Mouse (Mus musculus) gastrocnemius, postnatal 10 days (tissue): ENCODE results near the gene Arhgap1. TPM values are rescaled to one million over a fixed set of nuclear protein-coding genes. Genes with fewer than 3 reads are reported as not detected.

ENCODE experiments used
- DNase-seq: peaks from one replicate; pipeline ENCODE4 v3.0.0; 2021; ENCODE audit warnings: mixed read lengths
- total RNA-seq, 2 experiments: library from RNA; stranded (reverse); gene quantifications; 2 replicates each; pipeline ENCODE4 v1.2.3; 2021

Arhgap1 gene
- total RNA-seq, 2 experiments from 2014 or later: 23.6 to 28.1 TPM

- DNase-seq: no peak
Measured at GRCm38 (mm10) chr2:91696225-91696590, 46.5 kb downstream of the Arhgap1 start.

DNA sequence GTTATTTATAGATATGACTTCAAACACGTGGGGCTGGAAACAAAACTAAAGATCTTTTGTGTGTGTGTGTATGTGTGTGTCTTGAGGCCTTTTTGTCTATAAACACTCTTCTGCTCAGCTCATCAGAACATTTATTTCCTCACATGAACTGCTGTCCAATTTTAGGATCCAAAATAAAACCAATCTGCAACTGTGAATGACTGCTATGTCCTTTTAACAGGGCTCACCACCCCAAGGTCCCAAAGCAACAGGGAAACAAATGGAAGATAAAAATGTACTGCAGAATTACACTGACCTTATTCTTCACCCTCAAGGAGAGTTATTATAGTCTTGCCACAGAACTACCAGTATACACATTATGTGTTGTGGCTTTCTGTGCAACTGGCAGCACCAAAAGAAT, 49.6 kb downstream of the Arhgap1 start:
- no peak for DNase-seq

DNA sequence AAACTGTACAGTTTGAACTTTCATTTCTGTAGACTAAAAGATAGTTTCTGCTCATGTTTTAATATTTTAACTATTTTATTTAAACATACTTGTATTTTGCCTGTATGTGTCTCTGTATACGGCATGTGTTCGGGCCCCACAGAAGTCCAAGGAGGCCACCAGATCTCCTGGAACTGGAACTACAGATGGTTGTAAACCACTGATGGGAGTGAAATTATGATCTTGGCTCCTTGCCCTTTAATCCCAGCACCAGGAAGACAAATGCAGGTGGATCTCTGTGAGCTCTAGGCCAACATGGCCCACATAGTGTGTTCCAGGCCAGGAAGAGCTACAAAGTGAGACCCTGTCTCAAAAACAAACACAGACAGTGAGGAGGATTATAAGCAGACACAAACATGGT, 51.7 kb downstream of the Arhgap1 start:
- no peak for DNase-seq

DNA sequence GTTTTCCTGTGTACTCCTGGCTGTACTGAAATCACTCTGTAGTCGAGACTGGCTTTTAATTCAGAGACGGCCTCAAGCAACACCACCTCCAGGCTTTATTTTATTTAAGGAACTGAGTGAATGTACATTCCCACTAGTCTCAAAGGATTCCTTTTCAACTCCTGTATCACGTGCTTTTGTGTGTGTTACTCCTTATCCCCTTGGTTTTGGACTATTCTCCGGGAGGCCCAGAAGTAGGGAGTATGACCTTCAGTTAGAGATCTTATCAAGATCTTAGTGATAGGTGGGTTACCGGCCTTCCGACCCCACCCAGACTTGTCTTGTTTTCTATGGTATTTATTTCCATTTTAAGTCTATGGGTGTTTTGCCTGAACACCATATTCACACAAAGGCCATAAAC, 56.1 kb downstream of the Arhgap1 start:
- DNase-seq: no peak

GRCm38 (mm10) chr2:91706456-91706855, 56.8 kb downstream of the Arhgap1 start:
- no peak for DNase-seq

GRCm38 (mm10) chr2:91708361-91708760, 58.7 kb downstream of the Arhgap1 start:
- no peak for DNase-seq

DNA sequence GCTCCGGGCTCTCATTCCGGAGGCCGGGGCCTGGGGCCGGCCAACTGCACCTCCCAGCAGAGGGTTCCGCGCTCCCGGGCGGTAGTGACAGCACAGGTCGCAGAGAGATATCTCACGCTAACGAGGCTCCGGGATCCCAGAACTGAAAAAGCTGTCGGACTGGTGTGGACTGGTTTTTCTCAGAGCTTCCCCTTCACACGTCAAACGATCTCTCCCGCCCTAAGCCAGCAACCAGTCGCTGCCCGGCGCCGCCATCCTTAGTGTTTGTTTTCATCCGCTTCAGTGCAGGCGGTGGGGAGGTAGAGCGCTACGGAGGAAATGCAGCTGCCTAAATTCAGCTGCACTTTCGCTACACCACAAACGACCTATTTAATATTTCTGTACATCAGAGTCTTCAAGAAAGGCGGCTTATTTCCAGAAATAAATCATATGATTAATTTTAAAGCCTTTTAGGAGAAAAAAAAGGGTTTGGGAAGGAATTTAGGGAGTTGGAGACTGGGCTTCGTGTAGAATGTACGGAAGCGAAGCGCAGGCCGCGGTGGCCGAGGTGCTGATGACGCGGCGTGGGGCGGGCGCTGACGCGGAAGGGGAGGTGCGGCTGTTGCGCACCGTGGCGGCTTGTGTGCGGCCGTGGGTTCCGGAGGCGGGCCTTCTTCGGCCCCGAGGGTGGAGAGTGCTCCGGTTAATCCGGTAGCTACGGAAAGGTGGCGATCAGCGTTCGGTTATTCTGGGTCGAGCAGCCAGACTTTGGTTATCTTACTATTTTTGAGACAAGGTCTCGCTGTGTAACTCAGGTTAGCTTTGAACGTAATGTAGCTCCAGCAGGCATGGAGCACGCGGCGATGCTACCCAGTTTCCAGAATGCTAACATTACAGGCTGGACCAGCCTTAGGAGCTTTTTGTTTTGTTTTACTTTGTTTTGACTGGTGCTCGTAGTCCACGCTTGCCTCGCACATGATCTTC, 60.9 kb downstream of the Arhgap1 start, which contains the start of the genes Atg13 and Harbi1:
TSS of gene Atg13 (minus strand) at position 305 of the 963 bp plus-strand sequence.
TSS of gene Harbi1 (plus strand) at position 581 of the 963 bp plus-strand sequence.
- DNase-seq: peak; percentile 93

- DNase-seq: no peak
Measured at GRCm38 (mm10) chr2:91711256-91711925, 61.7 kb downstream of the Arhgap1 start.

DNA sequence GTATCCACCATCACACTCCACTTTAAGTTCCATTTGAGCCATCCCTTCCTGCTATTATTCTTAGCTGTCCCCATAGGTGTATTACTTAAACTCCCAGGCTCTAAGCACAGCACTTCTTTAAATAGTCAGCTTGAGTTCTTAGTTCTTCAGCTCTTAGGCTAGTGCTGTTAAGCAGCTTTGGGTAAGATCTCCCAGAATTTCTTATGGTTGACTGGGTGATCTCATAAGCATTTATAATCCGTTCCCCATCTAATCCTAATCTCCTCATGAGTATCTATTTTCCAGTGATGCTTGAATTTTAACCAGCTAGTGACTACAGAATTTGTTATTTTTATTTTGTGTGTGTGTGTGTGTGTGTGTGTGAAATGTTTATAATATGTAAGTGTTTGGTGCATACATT, 65.3 kb downstream of the Arhgap1 start:
- DNase-seq: no peak

DNA sequence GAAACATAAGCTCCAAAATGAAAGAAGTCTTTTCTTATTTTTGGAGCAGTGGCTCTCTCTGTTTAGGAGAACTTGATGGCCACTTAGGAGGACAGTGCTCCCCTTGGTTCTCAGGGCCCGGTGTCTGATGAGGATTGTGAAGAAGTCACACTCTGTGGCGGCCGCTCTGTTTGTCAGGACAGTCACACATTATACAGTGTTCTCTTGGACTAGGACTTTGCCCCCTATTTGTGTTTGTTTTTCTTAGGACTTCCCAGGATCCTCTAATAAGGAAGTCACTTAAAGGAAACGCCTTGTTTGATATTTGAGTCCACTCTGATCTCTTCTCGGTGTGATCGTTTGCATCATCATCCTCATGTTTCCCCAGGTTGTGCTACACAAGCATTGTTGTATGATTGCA, 68.6 kb downstream of the Arhgap1 start:
- no peak for DNase-seq

Other genes starting within 250 kb of the Arhgap1 start
- gene 1110051M20Rik, start 205.2 kb upstream of the Arhgap1 start, total RNA-seq: 10 to 100 TPM; 12.0 to 12.2 TPM
- 10 to 100 TPM; 20.9 to 25.7 TPM for gene Lrp4, start 192.3 kb upstream of the Arhgap1 start, total RNA-seq
- gene Ckap5, start 123.1 kb upstream of the Arhgap1 start, total RNA-seq: 10 to 100 TPM; 41.5 to 48.1 TPM
- gene F2, start 13.4 kb upstream of the Arhgap1 start, total RNA-seq: 1 to 10 TPM in 1 of 2 experiments, under 1 TPM in 1; 0.16 to 1.1 TPM
- 1 to 10 TPM; 5.9 to 6.4 TPM for gene Zfp408, start 69 bp upstream of the Arhgap1 start, total RNA-seq
- 10 to 100 TPM; 22.2 to 23.7 TPM for gene Atg13, start 60.7 kb downstream of the Arhgap1 start, total RNA-seq
- gene Harbi1, start 61.0 kb downstream of the Arhgap1 start, total RNA-seq: 1 to 10 TPM; 4.4 TPM
- gene Ambra1, start 80.3 kb downstream of the Arhgap1 start, total RNA-seq: 10 to 100 TPM; 16.6 to 22.1 TPM